ENCODE assay signal across 21 mouse cellular contexts in genomic region chr6:33960766-33961165, GRCm38 (mm10).
DNase-seq lines count a peak whose midpoint lies in the region; ATAC-seq and TF ChIP-seq lines count a peak whose summit lies in the region.
"Had no signal": no experiment of that assay in that cellular context is flagged by ENCODE, and none has a peak within 500 bp of the region (broad histone marks: within the 10 kb centered on the region; RNA-seq: fewer than 3 reads in every experiment).

No protein-coding gene starts in this region.

- peak; percentile 54 for DNase-seq in kidney, adult 2 months
- DNase-seq in kidney, adult 11 months, result no peak
- peak; percentile 9 to 19 for DNase-seq in kidney, adult 8-10 months
- DNase-seq in kidney, adult 9 months, result peak; percentile 63
- no peak for DNase-seq in kidney, postnatal 25 days
- DNase-seq: adrenal gland, adult 2 months; adrenal gland, adult 8-10 months; adrenal gland, postnatal 10 days; adrenal gland, postnatal 14 days; adrenal gland, postnatal 25 days; adrenal gland, postnatal 36 days; B cell, adult 2 months; cerebellum, adult 11 months; cerebellum, adult 11-12 months; cerebellum, adult 18-20 months had no signal

- no peaks in the 10 kb centered on the region for H3K36me3 ChIP-seq in kidney, adult 2 months (ENCODE audit: control insufficient read depth, insufficient read depth, low read length)
- H3K36me3 ChIP-seq in kidney, embryonic 14.5 days (ENCODE audit: control insufficient read depth, insufficient read depth, low read length), result no peaks in the 10 kb centered on the region

- H3K27me3 ChIP-seq in kidney, adult 2 months (replicated peaks; ENCODE audit: control insufficient read depth, insufficient read depth, low read length), result no peaks in the 10 kb centered on the region
- no peaks in the 10 kb centered on the region for H3K27me3 ChIP-seq in kidney, embryonic 14.5 days (ENCODE audit: control insufficient read depth, insufficient read depth, low read length)
- H3K27me3 ChIP-seq: CH12.LX, Patski had no signal

- no peak for TF ChIP-seq POLR2A in kidney, adult 2 months (IDR thresholded peaks at IDR 0.05; ENCODE audit: low read depth, low read length)

- H3K4me1 ChIP-seq in kidney, adult 2 months (ENCODE audit: control insufficient read depth, insufficient read depth, low read length), result peaks cover 5% of the 10 kb centered on the region; the same call in 1 of the 2 replicates
- 0 out of 2 replicates have a peak, but pooled peaks cover 5% of the 10 kb centered on the region for H3K4me1 ChIP-seq in kidney, embryonic 14.5 days (ENCODE audit: control insufficient read depth, insufficient read depth, low read length)

- H3K9me3 ChIP-seq in kidney, embryonic 14.5 days (ENCODE audit: control insufficient read depth, low read length), result no peaks in the 10 kb centered on the region
- H3K9me3 ChIP-seq: G1E had no signal

- H3K9ac ChIP-seq in kidney, embryonic 14.5 days (ENCODE audit: low read depth, low read length), result no peak overlapping the region

- TF ChIP-seq CTCF in kidney, adult 2 months (conservative IDR thresholded peaks at IDR 0.05; ENCODE audit: insufficient read depth, insufficient read length, low read depth, low read length), result no peak

- H3K27ac ChIP-seq in kidney, adult 2 months (ENCODE audit: insufficient read depth, low read depth, low read length), result 0 out of 2 replicates have a peak overlapping the region, but pooled peaks have one; percentile 8
- H3K27ac ChIP-seq in kidney, embryonic 14.5 days (ENCODE audit: low read depth, low read length), result no peak overlapping the region

- H3K4me3 ChIP-seq in kidney, adult 2 months (ENCODE audit: insufficient read depth, low read depth, low read length), result no peak overlapping the region
- no peak overlapping the region for H3K4me3 ChIP-seq in kidney, embryonic 14.5 days (ENCODE audit: low read length)

- ATAC-seq in kidney, embryonic 14.5 days (ENCODE audit: low FRiP score, low TSS enrichment), result no peak
- ATAC-seq: activated CD4-positive, CD25-positive, alpha-beta regulatory T cell, adult 4 months; CD4-positive, CD25-positive, alpha-beta regulatory T cell, adult 4 months; Patski had no signal

- H3K4me2 ChIP-seq in kidney, embryonic 14.5 days (replicated peaks; ENCODE audit: low read depth, low read length), result no peak overlapping the region

- WGBS in kidney, adult 2 months, result 64% methylated on average over 2 of the region's 2 CpGs
- 84% methylated on average over 2 of the region's 2 CpGs for WGBS in kidney, embryonic 14.5 days

Comparison
In these comparisons a context has a peak if more than half of its experiments do, and no peak if none do; other contexts are left out.
1. DNase-seq: peak in kidney, adult 2 months (single experiment), kidney, adult 8-10 months (2 of 2) and kidney, adult 9 months (single experiment); none in kidney, adult 11 months (single experiment) and kidney, postnatal 25 days (0 of 2).